Mouse (Mus musculus) embryonic stem cell, embryonic (primary cell): ENCODE data around the gene Stab1.

Experiments used
- CTCF ChIA-PET, 4 experiments: fragments of 300-600 bp in 2 of 4; fragments of 350-600 bp in 2 of 4; sonication (Branson Sonifier 250); formaldehyde crosslinking; loops; one replicate each; lab custom pipeline; 2022; ENCODE audit warnings: inconsistent platforms in 2 of 4; lab: Charles Lee
- POLR2A ChIA-PET, 4 experiments: fragments of 300-600 bp in 2 of 4; fragments of 350-600 bp in 2 of 4; sonication (Branson Sonifier 250); formaldehyde crosslinking; loops; one replicate each; lab custom pipeline; 2022; ENCODE audit warnings: antibody characterized with exemption in 4 of 4, inconsistent platforms in 1 of 4; lab: Charles Lee

The Stab1 gene

GRCm38 (mm10) chr14:31179677-31180365 lies 11.4 kb upstream of the Stab1 start:
- POLR2A ChIA-PET: interaction anchor here in 2 of 4 experiments (0.6 to 2.0 kb wide), 10 partner anchors 9 to 43 kb away, joined by 3 to 7 read pairs (median 4); partner anchors contain the start of gene Stab1 (in 1 of the 2)
- CTCF ChIA-PET: interaction anchor here in 1 of 4 experiments (0.9 kb wide), 1 partner anchor 9 kb away, joined by 3 read pairs; no protein-coding TSS in a partner anchor

- ChIA-PET POLR2A (interaction anchor here in 1 of 4 experiments (0.6 kb wide), 1 partner anchor 158 kb away, joined by 3 read pairs; no protein-coding TSS in a partner anchor), CTCF (no interaction called here)
Measured at GRCm38 (mm10) chr14:31177715-31178114, 9.3 kb upstream of the Stab1 start.

GRCm38 (mm10) chr14:31177287-31177686 lies 8.8 kb upstream of the Stab1 start:
- POLR2A ChIA-PET: interaction anchor here in 2 of 4 experiments (0.6 to 2.6 kb wide), 3 partner anchors 8 to 180 kb away, joined by 3 to 9 read pairs (median 6); no protein-coding TSS in a partner anchor
- CTCF ChIA-PET: no interaction called here

GRCm38 (mm10) chr14:31173537-31173936 lies 5.1 kb upstream of the Stab1 start:
- ChIA-PET CTCF (no interaction called here), POLR2A (interaction anchor here in 1 of 4 experiments (0.6 kb wide), 2 partner anchors 10 to 54 kb away, joined by 3 to 6 read pairs; no protein-coding TSS in a partner anchor)

GRCm38 (mm10) chr14:31172781-31173455 lies 4.5 kb upstream of the Stab1 start:
- ChIA-PET POLR2A (interaction anchor here in 3 of 4 experiments (0.6 to 1.7 kb wide), 4 partner anchors 9 to 48 kb away, joined by 3 to 4 read pairs (median 3); no protein-coding TSS in a partner anchor), CTCF (interaction anchor here in 1 of 4 experiments (0.7 kb wide), 1 partner anchor 36 kb away, joined by 3 read pairs; no protein-coding TSS in a partner anchor)

- ChIA-PET CTCF (interaction anchor here in 2 of 4 experiments (0.5 to 1.4 kb wide), 3 partner anchors 8 to 460 kb away, joined by 3 to 4 read pairs (median 3); no protein-coding TSS in a partner anchor), POLR2A (interaction anchor here in 2 of 4 experiments (0.8 to 1.9 kb wide), 4 partner anchors 10 to 26 kb away, joined by 3 to 5 read pairs (median 4); no protein-coding TSS in a partner anchor)
Measured at GRCm38 (mm10) chr14:31171821-31172220, 3.4 kb upstream of the Stab1 start.

- ChIA-PET POLR2A (interaction anchor here in 3 of 4 experiments (0.8 to 1.9 kb wide), 8 partner anchors 8 to 26 kb away, joined by 3 to 7 read pairs (median 4); no protein-coding TSS in a partner anchor), CTCF (interaction anchor here in 2 of 4 experiments (0.5 to 1.4 kb wide), 3 partner anchors 8 to 460 kb away, joined by 3 to 4 read pairs (median 3); no protein-coding TSS in a partner anchor)
Measured at GRCm38 (mm10) chr14:31171386-31171785, 2.9 kb upstream of the Stab1 start.

GRCm38 (mm10) chr14:31170963-31171362 lies 2.5 kb upstream of the Stab1 start:
- POLR2A ChIA-PET: interaction anchor here in 2 of 4 experiments (0.6 to 1.9 kb wide), 9 partner anchors 8 to 995 kb away, joined by 3 to 7 read pairs (median 4); no protein-coding TSS in a partner anchor

GRCm38 (mm10) chr14:31169508-31169907 lies 1.1 kb upstream of the Stab1 start:
- POLR2A ChIA-PET: interaction anchor here in 1 of 4 experiments (1.3 to 1.8 kb wide), 2 partner anchors 26 to 148 kb away, joined by 4 read pairs; no protein-coding TSS in a partner anchor
- CTCF ChIA-PET: no interaction called here

More at GRCm38 (mm10) chr14:31170963-31171362, 2.5 kb upstream of the Stab1 start:
- CTCF ChIA-PET: interaction anchor here in 1 of 4 experiments (1.4 kb wide), 1 partner anchor 9 kb away, joined by 3 read pairs; no protein-coding TSS in a partner anchor

- POLR2A ChIA-PET: interaction anchor here in 3 of 4 experiments (0.9 to 2.0 kb wide), 7 partner anchors 9 to 32 kb away, joined by 3 to 7 read pairs (median 3); no protein-coding TSS in a partner anchor
- CTCF ChIA-PET: interaction anchor here in 2 of 4 experiments (0.5 to 0.6 kb wide), 2 partner anchors 94 to 345 kb away, joined by 3 to 4 read pairs; no protein-coding TSS in a partner anchor
Measured at GRCm38 (mm10) chr14:31166827-31167226, 1.6 kb downstream of the Stab1 start.

- ChIA-PET POLR2A (interaction anchor here in 1 of 4 experiments (0.9 to 2.0 kb wide), 4 partner anchors 10 to 32 kb away, joined by 3 to 7 read pairs (median 4); no protein-coding TSS in a partner anchor), CTCF (interaction anchor here in 3 of 4 experiments (0.5 to 1.0 kb wide), 3 partner anchors 50 to 346 kb away, joined by 3 to 4 read pairs (median 3); no protein-coding TSS in a partner anchor)
Measured at GRCm38 (mm10) chr14:31165991-31166630, 2.3 kb downstream of the Stab1 start.

- CTCF ChIA-PET: interaction anchor here in 1 of 4 experiments (1.0 kb wide), 1 partner anchor 50 kb away, joined by 3 read pairs; no protein-coding TSS in a partner anchor
- POLR2A ChIA-PET: interaction anchor here in 1 of 4 experiments (1.2 to 2.0 kb wide), 4 partner anchors 13 to 26 kb away, joined by 3 to 7 read pairs (median 4); no protein-coding TSS in a partner anchor
Measured at GRCm38 (mm10) chr14:31165458-31165857, 3.0 kb downstream of the Stab1 start.

- CTCF ChIA-PET: no interaction called here
- POLR2A ChIA-PET: interaction anchor here in 2 of 4 experiments (0.9 to 2.0 kb wide), 6 partner anchors 11 to 67 kb away, joined by 3 to 7 read pairs (median 4); no protein-coding TSS in a partner anchor
Measured at GRCm38 (mm10) chr14:31165010-31165409, 3.4 kb downstream of the Stab1 start.

GRCm38 (mm10) chr14:31164067-31164466 lies 4.4 kb downstream of the Stab1 start:
- ChIA-PET CTCF (no interaction called here), POLR2A (interaction anchor here in 2 of 4 experiments (0.8 to 1.6 kb wide), 13 partner anchors 9 to 68 kb away, joined by 3 to 7 read pairs (median 4); partner anchors contain the start of gene Nt5dc2 (in 1 of the 2))

- CTCF ChIA-PET: interaction anchor here in 1 of 4 experiments (0.7 kb wide), 1 partner anchor 311 kb away, joined by 4 read pairs; no protein-coding TSS in a partner anchor
- POLR2A ChIA-PET: interaction anchor here in 2 of 4 experiments (0.6 to 1.3 kb wide), 4 partner anchors 9 to 45 kb away, joined by 3 to 6 read pairs (median 4); no protein-coding TSS in a partner anchor
Measured at GRCm38 (mm10) chr14:31161638-31162037, 6.8 kb downstream of the Stab1 start.

- ChIA-PET CTCF (interaction anchor here in 1 of 4 experiments (0.7 kb wide), 1 partner anchor 311 kb away, joined by 4 read pairs; no protein-coding TSS in a partner anchor), POLR2A (interaction anchor here in 2 of 4 experiments (0.6 to 1.3 kb wide), 2 partner anchors 9 to 46 kb away, joined by 4 read pairs; no protein-coding TSS in a partner anchor)
Measured at GRCm38 (mm10) chr14:31161191-31161590, 7.2 kb downstream of the Stab1 start.
